Mouse (Mus musculus) lung, postnatal 4 days (tissue): ENCODE results near the gene Siglecg.

ENCODE experiments used
- DNase-seq, 2 experiments: peaks; one replicate each; pipeline ENCODE4 v3.0.0; 2021

Gene Siglecg

GRCm38 (mm10) chr7:43442684-43443083 lies 34.7 kb downstream of the Siglecg start:
- DNase-seq: no peak

- DNase-seq: peak; percentile 88 to 91
Measured at GRCm38 (mm10) chr7:43443126-43443916, 35.3 kb downstream of the Siglecg start.

- DNase-seq: peak; percentile 96 to 98
Measured at GRCm38 (mm10) chr7:43443917-43444293, 35.9 kb downstream of the Siglecg start, which contains the start of the genes Etfb and Gm45233. Gene Etfb, plus strand, starts transcription at chr7:43444083. Gene Gm45233, plus strand, starts transcription at chr7:43444128.

GRCm38 (mm10) chr7:43447801-43448200 lies 39.8 kb downstream of the Siglecg start:
- peak in 1 of 2 experiments; percentile 42 for DNase-seq

GRCm38 (mm10) chr7:43448246-43448645 lies 40.2 kb downstream of the Siglecg start:
- no peak for DNase-seq

GRCm38 (mm10) chr7:43449811-43450210 lies 41.8 kb downstream of the Siglecg start:
- DNase-seq: no peak

GRCm38 (mm10) chr7:43451726-43452125 lies 43.7 kb downstream of the Siglecg start:
- no peak for DNase-seq

GRCm38 (mm10) chr7:43452609-43453008 lies 44.6 kb downstream of the Siglecg start:
- peak in 1 of 2 experiments; percentile 53 for DNase-seq

- no peak for DNase-seq
Measured at GRCm38 (mm10) chr7:43453599-43454355, 45.8 kb downstream of the Siglecg start.

- DNase-seq: no peak
Measured at GRCm38 (mm10) chr7:43454371-43454770, 46.4 kb downstream of the Siglecg start.

- no peak for DNase-seq
Measured at GRCm38 (mm10) chr7:43462851-43463250, 54.8 kb downstream of the Siglecg start, which contains the start of gene Vsig10l. Gene Vsig10l, plus strand, starts transcription at chr7:43463151.

GRCm38 (mm10) chr7:43463976-43464375 lies 56.0 kb downstream of the Siglecg start:
- no peak for DNase-seq

GRCm38 (mm10) chr7:43464864-43465343 lies 56.9 kb downstream of the Siglecg start:
- no peak for DNase-seq

GRCm38 (mm10) chr7:43465344-43466098 lies 57.5 kb downstream of the Siglecg start:
- DNase-seq: peak; percentile 94 to 95

- peak; percentile 90 to 92 for DNase-seq
Measured at GRCm38 (mm10) chr7:43466099-43466694, 58.2 kb downstream of the Siglecg start.
